Mouse (Mus musculus) heart, adult 9 months (tissue): Measurements from ENCODE around the gene Rpl7a.

Experiments used
- DNase-seq, 2 experiments: peaks; one replicate each; pipeline ENCODE4 v3.0.0; 2022; ENCODE audit warnings: low spot score in 2 of 2

Rpl7a gene

GRCm38 (mm10) chr2:26914148-26914941 lies 3.8 kb downstream of the Rpl7a start:
- DNase-seq = no peak

DNA sequence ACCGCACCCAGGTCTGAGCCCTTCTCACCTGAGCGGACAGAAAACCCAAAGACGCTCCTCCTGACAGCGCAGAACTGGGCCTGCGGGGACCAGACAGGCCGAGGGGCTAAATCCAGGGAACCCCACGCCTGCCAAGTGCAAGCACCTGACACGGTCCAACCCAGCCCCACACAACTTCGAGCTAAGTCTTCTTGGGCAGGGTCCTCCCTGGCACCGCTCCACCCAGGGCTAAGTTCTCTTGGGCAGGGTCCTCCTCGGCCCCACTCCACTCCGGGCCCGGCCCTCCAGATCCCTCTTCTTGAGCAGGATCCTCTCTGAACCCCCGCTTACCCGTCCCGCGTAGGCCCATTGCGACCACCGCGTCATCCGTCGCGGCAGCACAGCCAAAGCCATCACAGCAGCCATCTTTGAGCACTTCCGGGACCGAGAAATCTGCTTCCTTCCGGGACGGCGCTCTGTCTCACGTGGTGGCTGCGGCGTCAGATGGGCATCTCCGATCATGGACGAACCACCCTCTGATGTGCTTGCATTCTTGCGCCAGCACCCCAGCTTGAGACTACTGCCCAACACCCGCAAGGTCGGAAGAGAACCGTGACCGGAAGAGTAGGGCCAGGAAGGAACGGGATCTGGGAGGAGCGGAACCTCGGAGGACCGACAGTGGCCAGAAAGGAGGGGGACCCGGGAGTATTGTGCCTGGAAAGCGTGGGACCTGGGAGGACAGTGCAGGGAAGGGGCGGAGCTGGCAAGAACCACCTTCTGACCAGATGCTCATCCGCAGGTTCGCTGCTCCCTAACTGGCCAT lies 5.6 kb downstream of the Rpl7a start, which contains the start of the genes Surf2 and Surf1:
TSS of gene Surf2 (plus strand) at position 441 of the 802 bp plus-strand sequence.
TSS of gene Surf1 (minus strand) at position 604 of the 802 bp plus-strand sequence.
- DNase-seq = peak; percentile 81 to 83

GRCm38 (mm10) chr2:26916738-26917137 lies 6.2 kb downstream of the Rpl7a start:
- DNase-seq = no peak

GRCm38 (mm10) chr2:26919684-26920083 lies 9.1 kb downstream of the Rpl7a start:
- no peak for DNase-seq

GRCm38 (mm10) chr2:26920190-26920855 lies 9.8 kb downstream of the Rpl7a start:
- no peak for DNase-seq

GRCm38 (mm10) chr2:26921784-26922183 lies 11.2 kb downstream of the Rpl7a start:
- no peak for DNase-seq

DNA sequence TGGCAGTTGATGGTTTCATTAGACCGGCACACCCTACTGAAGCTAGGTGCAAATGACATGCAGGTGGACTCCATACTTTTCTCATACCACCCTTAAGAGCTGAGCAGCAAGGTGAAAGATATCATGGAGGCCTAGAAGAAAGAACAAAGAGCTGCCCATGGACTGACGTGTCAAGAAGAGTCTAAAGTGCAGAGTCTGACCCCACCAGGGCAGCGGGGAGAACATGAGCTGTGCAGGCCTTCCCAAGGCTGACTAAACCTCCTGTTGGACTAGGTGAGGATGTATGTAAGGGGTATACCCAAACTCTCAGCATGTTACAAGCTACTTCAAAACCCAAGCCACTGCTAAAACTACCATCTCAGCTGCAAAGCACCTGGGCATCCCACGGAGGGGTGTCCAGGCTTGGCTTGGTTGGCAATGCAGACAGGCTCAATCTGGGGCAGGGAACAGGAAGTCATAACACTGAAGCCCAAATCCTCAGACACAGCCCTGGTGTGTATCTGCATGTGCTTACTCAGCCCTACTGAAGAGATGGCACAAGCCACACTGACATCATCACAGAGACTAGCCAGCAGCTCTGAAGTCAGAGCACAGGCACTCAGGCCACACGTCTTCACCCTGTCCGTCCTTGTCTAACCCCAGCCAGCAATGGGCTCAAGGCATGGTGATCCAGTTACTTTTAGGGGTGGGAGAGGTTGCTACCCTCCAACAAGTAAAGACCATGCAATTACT lies 17.3 kb downstream of the Rpl7a start:
- DNase-seq = no peak

DNA sequence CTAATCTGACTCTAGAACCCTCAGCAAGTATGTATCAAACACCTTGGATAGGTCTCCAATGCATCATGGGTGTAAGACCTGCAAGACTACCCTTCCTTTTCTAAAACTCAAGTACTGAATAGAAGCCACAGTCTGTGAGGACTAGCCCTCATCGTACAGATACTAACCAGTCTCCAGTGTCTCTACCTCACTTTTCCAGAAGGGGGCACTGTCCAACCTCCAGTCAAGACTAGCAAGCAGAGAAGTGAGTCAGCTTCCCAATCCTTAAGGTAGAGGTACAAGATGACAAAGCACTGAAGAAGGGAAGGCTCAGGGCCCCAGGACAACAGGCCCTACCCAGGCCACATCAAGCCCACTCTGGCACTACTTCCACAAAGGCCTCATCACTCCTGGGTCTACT lies 19.8 kb downstream of the Rpl7a start:
- peak in 1 of 2 experiments; percentile 60 for DNase-seq

DNA sequence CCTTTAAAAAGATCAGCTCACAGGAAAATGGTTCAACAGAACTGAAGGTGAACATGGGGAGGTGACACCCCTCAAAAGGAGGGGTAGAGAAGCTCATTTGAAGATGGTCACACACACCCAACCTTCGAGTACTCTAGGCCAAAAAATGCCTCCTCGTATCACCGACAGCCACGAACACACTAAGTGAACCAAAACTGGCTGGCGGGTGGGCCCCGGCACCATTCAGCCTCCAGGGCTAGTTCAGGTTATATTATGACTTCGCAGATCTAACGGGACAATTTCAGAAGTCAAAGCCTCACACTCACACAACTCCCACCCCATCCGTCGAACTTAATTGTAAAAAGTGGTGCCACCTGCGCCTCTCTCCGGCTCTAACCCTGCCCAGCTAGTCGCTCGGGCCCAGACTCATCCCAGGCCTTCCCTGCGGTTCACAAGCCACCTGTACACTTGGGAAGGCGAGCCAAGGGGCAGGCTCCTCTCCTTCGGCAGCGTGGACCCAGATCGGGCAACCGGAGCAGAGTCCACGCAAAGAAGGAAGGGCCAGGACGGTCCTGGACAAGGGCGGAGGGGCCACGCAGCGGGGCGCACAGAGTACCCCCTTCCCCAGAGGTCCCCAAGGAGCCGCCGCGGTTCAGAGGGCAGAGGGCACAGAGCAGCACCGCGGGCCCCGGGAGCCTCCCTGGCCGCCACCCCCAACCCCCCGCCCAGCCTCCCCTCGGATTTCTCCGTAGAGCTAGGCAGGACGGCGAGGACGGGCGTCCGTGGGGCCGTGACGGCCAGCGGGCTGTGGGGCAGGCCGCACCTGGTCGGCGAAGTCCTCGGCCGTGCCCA lies 22.1 kb downstream of the Rpl7a start:
- DNase-seq = peak; percentile 24 to 47

GRCm38 (mm10) chr2:26933304-26934055 lies 22.9 kb downstream of the Rpl7a start, which contains the start of the genes Surf4 and Stkld1:
TSS of gene Surf4 (minus strand) at chr2:26933928.
TSS of gene Stkld1 (plus strand) at chr2:26934047.
- DNase-seq = peak; percentile 89 to 93

- no peak for DNase-seq
Measured at GRCm38 (mm10) chr2:26935286-26935685, 24.7 kb downstream of the Rpl7a start.

DNA sequence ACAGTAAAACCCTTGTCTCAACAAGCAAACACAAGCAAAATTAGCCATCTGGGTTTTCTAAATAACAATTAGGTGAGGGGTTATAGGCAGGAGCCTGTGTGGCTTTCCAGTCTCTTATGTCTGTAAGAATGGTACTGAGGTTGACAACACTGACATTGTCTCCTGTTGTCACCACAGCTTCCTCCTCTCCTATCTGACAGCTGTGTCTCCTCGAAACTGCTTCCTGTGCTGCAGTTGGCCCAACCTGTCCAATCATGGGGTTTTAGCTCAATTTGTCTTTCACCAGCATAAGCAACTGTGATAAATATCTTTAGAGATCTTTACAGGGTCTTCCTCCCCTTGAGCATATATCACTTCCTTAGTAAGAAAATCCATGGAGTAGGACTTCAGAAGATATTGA lies 25.9 kb downstream of the Rpl7a start:
- DNase-seq = no peak

GRCm38 (mm10) chr2:26941539-26941938 lies 31.0 kb downstream of the Rpl7a start:
- no peak for DNase-seq

GRCm38 (mm10) chr2:26943253-26943652 lies 32.7 kb downstream of the Rpl7a start:
- DNase-seq = no peak

- no peak for DNase-seq
Measured at GRCm38 (mm10) chr2:26950411-26950810, 39.8 kb downstream of the Rpl7a start.

GRCm38 (mm10) chr2:26951346-26951905 lies 40.9 kb downstream of the Rpl7a start:
- DNase-seq = no peak

- DNase-seq = no peak
Measured at GRCm38 (mm10) chr2:26952193-26952592, 41.6 kb downstream of the Rpl7a start.

DNA sequence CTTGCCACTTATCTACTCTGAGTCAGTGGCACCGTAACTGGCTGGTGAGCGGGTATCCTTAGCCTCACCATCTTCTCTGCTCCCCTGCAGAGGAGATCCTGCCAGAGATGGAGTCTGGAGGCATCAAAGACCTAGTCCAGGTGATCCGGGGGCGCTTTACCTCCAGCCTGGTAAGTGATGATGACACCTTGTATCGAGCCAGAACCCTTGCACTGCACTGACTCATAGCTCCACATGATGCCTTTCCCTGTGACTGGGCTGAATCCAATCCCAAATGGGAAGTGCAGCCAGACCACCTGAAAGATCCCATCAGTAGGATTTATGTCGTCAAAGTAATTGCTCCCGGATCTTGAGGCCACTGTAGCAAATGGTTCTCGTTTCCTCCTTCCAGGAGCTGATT lies 42.3 kb downstream of the Rpl7a start:
- DNase-seq = no peak

GRCm38 (mm10) chr2:26954735-26955395 lies 44.3 kb downstream of the Rpl7a start:
- no peak for DNase-seq
